Mouse (Mus musculus): Measurements from ENCODE around the gene Mknk1.

The Mknk1 gene

DNA sequence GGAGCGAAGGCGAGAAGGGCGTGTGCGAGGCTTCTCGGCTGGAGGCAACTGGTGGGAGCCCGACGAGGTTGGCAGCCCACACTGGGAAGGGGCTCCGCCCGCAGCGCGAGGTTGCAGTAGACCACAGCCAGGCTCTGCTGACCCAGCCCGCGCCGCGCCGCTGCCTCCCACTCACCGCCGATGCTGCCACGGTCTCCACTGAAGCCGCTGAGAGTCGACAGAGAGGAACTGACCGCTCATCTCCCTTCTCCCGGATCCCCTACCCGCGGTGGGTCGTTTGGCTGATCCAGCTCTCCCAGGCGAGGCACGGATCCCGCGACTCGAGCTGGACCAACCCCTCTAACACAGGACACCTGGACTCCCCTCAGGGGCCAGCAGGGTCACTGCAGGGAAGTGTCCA is 51.6 kb downstream of the Mknk1 start, which contains the start of gene 6430628N08Rik:
Gene 6430628N08Rik (plus strand): TSS at position 113 of the 400 bp plus-strand sequence.
- DNase-seq (ENCODE audit: low spot score in 2 of 2), result no peak

DNA sequence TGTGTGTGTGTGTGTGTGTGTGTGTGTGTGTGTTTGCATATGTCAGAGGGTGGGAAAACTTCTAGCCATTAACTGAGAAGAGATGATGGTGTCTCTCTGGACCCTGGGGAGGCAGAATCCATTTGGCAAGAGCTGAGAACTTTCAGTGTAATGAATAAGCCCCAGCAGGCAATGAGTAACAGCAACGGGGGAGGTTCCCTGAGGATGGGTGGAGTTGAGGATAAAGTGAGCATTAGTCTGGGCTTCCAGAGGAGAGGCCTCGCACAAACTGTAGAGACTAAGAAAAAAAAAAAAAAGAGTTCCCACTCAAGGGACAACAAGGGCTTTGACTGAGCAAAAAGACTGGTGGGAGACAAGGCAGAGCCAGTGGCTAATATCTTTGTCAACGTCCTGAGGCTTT is 55.3 kb downstream of the Mknk1 start:
- no peak for DNase-seq (ENCODE audit: low spot score in 2 of 2)

DNA sequence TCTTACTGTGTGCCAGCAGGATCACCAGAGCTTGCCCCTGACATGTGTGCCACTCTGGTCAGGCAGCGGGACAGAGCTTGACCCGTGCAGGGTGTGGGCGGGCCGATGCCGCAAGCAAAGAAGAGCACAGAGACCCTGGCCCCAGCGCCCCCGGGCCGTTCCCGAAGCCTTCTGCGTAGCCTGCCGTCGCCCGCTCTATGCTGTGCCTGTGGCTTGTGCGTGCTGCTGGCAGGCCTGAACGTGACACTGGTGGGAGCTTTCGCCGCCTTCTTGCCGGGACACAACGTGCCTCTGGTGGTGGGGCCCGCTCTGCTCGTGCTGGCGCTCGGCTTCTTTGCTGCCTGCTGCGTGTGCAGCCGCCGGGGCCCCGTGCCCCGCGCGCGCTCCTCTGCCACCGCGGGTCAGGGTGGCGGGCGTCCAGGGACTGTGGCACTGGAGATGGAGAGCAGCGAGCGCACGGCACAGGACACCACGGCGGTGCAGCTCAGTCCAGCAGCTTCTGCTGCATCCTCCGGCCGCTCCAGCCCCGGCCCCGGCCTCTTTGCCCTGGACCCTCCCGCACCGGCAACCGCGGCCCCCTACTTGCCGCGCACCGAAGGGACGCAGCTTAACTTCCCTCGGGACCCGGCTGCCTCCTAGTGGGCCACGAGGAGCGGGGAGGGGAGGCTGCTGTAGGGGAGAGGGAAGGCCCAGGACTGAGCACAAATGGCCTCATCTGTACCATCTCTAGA is 59.1 kb downstream of the Mknk1 start:
- no peak for DNase-seq (ENCODE audit: low spot score in 2 of 2)

DNA sequence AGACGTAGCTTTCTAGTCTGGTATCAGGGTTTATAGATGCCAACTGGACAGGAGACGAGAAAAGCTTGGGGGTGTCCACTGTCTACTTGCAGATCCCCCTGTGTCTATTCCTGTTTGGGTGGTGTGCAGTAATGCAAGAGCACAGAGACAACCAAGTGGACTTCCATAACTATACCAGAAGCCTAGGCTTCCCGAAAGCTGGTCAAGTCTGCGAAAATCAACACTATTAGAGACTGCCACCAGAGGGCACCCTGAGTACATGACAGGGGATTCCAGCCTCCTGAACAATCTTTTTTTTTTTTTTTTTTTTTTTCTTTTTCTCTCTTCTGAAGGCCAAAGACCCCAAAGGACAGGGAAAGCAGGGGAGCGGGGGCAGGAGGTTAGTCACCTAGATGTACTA is 63.8 kb downstream of the Mknk1 start:
- peak; percentile 26 to 63 for DNase-seq (ENCODE audit: low spot score in 2 of 2)

DNA sequence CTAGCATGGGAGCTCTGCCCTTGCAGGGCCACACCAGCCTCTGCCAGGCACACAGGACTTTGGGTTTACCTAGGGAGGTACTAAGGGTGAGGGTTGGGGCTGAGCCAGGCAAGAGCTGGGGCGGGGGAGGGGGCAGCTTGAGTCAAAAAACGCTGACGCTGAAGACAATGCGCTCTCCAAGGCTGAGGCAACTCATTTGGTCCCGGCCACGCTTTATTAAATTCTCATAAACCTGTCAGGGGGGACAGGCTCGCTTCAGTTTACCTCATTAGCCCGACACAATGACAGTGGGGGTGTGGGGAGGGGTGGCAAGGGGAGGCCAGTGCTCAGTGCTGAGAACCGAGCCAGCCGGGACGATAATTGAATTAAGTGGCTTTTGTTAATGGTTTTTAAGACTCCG is 65.4 kb downstream of the Mknk1 start:
- DNase-seq (ENCODE audit: low spot score in 2 of 2), result no peak

DNA sequence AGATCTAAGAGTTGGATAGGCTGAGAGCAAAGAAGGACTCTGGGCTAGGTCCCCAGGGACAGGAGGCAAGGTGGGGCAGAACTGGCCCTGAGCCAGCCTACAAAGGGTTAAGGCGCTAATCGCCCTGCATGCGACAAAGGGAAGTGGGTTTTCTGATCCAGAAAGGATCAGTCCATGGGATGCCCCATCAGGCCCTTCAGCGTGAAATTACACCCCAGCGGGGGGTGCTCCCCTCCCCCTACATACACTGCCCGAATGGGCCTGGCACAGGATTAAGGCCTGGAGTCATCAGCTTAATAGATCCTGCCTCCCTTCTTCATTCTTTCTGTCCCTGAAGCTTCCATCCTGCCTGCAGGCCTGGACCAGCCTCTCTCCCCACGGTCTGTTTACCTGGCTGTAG is 66.7 kb downstream of the Mknk1 start:
- no peak for DNase-seq (ENCODE audit: low spot score in 2 of 2)

DNA sequence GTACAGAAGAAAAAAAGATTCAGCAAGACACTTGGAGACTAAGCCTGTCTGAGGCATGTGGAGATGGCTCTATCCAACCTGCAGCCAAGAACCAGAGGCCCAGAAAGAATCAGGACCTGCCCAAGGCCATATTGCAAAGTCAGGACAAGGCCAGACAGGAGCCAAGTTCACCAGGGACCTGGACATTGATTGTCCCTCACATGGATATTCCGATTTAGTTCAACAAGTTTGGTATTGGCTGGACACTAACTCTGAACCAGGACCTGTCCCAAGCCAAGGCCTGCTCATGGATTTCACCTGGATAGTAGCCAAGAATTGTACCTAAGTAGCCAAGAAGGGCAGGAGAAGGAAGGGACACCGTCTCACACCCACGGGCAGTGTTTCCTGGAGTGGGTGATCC is 67.8 kb downstream of the Mknk1 start:
- DNase-seq (ENCODE audit: low spot score in 2 of 2), result no peak

DNA sequence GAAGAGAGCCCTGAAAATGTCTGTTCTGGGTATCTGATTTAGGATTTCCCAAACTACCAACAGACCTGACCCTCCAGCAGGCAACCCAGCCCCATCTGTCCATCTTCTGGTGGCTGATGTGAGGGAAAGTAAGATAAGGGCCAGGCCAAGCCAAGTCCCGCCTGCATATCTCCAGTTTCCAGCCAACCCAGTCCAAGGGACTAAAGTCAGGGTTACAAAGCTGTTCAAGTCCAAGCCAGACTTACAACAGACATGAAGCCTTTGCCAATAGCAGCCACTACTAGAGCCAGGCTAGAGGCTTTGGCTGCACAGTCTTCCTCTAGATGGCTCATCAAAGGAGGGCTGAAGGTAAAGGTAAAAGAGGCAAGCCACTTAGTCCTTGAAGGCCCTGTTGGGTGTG is 69.0 kb downstream of the Mknk1 start:
- DNase-seq (ENCODE audit: low spot score in 2 of 2), result no peak

DNA sequence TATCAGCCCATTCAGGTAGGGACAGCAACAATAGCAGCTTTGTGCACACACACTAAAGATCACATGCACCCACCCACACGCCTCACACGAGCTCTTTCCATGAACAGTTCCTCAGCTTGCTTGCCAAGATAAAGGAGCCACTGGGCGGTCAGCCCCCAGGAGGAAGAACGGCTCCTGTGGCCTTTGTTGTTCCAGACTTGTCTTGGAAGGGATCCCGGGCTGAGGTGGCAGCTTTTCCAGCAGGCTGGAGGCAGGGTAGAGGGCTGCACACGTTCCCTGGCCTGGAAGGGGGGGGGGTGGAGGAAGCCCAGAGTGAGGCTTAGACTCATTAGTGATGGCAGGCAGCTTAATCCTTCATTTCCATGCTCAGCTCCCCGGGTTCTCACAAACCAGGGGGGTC is 69.6 kb downstream of the Mknk1 start:
- DNase-seq (ENCODE audit: low spot score in 2 of 2), result no peak

DNA sequence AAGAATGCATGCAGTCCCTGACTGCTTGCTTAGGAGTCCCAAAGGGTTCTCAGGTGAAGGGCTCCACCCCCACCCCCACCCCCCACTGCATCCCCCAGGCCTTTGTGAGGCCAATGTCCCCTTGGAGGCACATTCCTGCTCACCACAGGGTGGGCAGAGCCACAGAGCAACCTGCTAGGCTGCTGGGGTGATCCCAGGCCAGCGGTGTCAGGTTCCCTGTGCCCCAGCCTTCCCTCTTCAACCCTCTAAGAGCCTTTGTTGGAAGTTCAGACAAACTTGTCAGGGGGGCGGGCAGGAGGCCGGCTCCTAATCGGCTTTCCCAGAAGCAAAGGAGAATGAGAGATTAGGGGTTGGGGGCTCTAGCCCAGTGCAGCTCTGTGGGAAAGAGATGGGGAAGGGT is 72.6 kb downstream of the Mknk1 start:
- DNase-seq (ENCODE audit: low spot score in 2 of 2), result no peak

DNA sequence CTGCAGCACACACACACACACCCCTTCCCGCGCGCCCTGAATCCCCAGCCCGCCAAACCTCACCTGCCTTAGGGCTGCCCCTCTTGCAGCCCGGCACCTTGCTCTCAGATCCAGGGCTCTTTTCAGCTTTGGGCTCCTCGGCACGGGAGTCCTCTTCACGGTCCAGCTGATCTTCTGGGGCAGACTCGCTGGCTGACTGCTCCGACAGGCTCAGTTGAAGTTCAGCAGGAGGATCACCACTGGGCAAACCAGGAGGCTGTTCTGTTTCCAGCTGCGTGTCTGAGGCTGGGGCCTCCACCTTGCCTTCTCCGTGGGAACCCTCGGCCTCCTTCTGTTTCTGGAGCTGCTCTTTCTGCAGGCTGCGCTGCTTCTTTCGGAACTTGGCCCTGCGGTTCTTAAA is 80.9 kb downstream of the Mknk1 start:
- DNase-seq (ENCODE audit: low spot score in 2 of 2), result no peak

DNA sequence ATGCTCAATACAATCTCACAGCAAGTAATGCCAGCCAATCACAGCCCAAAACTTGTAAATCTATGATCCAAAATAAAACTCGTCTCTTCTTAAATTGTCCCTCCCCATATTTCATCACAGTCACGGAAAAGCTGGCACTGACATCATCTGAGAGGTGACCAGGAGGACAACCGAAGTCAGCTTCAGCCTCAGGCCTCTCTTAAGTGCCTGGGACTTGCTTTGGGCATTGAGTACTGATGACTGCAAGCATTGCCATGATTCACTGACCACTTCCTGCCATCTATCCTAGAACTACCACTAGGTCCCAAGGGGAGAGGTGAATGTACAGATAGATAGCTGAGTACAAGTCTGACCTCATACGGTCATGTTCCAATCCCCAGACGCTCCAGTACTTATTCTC is 83.7 kb downstream of the Mknk1 start:
- DNase-seq (ENCODE audit: low spot score in 2 of 2), result no peak

DNA sequence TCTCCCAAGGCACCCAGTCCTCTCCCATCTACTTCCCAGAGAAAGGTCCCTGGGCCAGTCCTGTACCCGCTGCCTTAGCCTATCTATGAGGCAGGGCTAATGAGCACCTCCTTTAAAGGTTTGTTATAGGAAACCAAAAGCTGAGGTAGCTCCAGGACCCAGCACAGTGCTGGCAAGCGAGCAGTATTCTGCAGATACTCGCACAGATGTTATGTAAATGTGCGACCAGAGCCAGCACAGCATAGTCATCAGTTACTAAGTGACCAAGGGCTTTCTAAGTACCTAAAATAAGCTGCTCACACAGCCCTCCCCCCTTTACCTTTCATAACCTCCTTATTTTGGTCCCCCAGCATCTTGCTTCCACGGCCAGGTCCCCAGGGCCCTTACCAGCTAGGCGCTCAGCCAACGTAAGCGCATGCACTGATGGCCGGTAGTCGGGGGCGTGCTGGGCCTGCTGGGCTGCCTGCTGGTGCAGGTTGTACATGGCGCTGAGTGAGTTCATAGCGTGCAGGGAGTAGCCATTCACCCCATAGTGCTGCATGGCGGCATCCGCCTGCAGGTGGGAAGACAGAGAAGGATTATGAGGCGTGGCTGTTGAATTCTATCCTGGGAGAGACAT is 84.4 kb downstream of the Mknk1 start:
- no peak for DNase-seq (ENCODE audit: low spot score in 2 of 2)

DNA sequence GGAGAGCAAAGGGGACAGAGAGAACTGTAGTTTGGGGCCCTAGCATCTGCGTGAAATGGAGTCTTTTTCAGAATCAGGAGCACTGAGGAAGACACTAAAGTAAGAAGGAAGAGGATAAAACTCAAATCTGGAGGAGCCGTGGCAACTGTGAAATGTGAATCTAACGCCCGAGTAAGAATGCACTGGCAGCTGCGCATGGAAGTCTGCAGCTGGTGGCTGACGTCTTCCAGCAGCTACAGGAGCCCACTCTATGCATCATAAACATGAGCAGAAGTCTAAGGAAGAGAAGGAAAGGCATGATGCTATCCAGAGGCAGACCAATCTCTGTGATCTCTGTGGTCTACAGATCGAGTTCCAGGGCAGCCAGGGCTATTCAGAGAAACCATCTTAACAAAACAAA is 88.6 kb downstream of the Mknk1 start:
- DNase-seq (ENCODE audit: low spot score in 2 of 2), result no peak

Data from natural killer cell, adult 2 months (primary cell).